Mouse (Mus musculus): ENCODE measurements around the gene Gnb1l. TPM values are rescaled to one million over a fixed set of nuclear protein-coding genes. Genes with fewer than 3 reads are reported as not detected.

Gene Gnb1l
- 13.2 and 15.6 TPM in 2 replicates for polyA plus RNA-seq (2014; fragmentation: Nextera tagmentation; extraction: Ambion mirVana)

DNA sequence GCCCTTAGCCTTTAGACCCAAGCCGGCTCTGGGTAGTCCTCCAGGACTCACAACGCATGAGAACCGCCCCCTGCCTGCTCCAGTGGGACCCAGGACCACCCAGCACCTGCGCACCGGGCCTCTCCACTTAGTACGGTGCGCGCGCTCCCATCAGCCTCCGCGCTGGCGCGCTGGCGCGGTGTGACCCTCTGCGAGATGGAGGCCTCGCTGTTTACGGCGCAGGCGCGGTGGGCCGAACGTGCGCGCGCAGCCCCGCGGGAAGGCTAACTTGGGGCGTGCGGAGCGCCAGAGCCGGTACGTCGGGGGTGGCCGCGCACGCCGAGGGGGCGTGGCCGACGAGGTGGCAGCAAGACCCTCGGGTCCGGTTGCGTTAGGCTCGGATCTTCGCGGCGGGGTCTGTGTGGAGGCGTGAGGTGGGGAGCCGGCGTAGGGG, at the start of gene Gnb1l, which contains the start of gene Rtl10:
TSS of gene Gnb1l (plus strand) at position 156 of the 433 bp plus-strand sequence.
TSS of gene Rtl10 (plus strand) at position 344 of the 433 bp plus-strand sequence.
- Histone ChIP-seq H3K36me3 (replicated peaks; ENCODE audit: control insufficient read depth, insufficient read depth, low read depth, low read length) (peaks cover 4% of the 10 kb centered on the region; the same call in 1 of the 2 replicates), H3K4me3 (ENCODE audit: low read depth, low read length) (peak within 1 kb of the TSS; percentile 59), H3K27ac (replicated peaks; ENCODE audit: low read depth, low read length) (peak within 1 kb of the TSS; percentile 75), H3K4me1 (ENCODE audit: control insufficient read depth, insufficient read depth, low read length) (peaks cover 5% of the 10 kb centered on the region), H3K9me3 (replicated peaks; ENCODE audit: control insufficient read depth, low read length) (no peaks in the 10 kb centered on the region; the same call in 1 of the 2 replicates), H3K27me3 (ENCODE audit: control insufficient read depth, insufficient read depth, low read length) (no peaks in the 10 kb centered on the region), H3K4me2 (ENCODE audit: low read depth, low read length) (peak within 1 kb of the TSS; percentile 82), H3K9ac (replicated peaks; ENCODE audit: low read length) (peak within 1 kb of the TSS; percentile 88)
- ATAC-seq (replicated peaks; ENCODE audit: insufficient number of reproducible peaks, low FRiP score, low TSS enrichment, low read depth): peak; percentile 99
- peak; percentile 96 for DNase-seq (ENCODE audit: low spot score)
- under 1% methylated on average over 40 of the region's 51 CpGs for WGBS

DNA sequence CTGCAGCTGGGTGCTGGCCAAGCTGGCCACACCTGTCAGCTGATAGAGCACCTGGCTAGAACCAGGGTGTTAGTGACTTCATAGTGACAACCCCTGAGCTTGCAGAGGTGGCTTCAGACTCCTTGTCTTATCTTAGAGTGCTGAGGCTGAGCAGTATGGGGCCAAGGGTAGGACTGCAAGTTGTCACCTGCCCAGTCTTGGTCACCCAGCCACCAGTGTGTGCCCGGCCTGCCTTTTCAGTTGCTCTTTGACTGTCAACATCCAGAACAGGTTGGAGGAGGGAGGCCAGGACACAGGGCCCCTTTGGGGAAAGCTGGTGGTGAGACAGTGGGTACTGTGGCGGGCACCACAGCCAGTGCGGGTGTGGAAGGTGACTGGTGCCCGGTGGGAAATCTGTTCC, 49.5 kb upstream of the Gnb1l start:
- WGBS: 91% methylated on average over 4 of the region's 4 CpGs
- Histone ChIP-seq H3K4me1 (ENCODE audit: control insufficient read depth, insufficient read depth, low read length) (no peaks in the 10 kb centered on the region), H3K4me3 (ENCODE audit: low read depth, low read length) (no peak overlapping the region), H3K4me2 (ENCODE audit: low read depth, low read length) (no peak overlapping the region), H3K9me3 (replicated peaks; ENCODE audit: control insufficient read depth, low read length) (no peaks in the 10 kb centered on the region), H3K27me3 (ENCODE audit: control insufficient read depth, insufficient read depth, low read length) (no peaks in the 10 kb centered on the region), H3K27ac (replicated peaks; ENCODE audit: low read depth, low read length) (no peak overlapping the region), H3K36me3 (replicated peaks; ENCODE audit: control insufficient read depth, insufficient read depth, low read depth, low read length) (no peaks in the 10 kb centered on the region), H3K9ac (replicated peaks; ENCODE audit: low read length) (no peak overlapping the region)
- no peak for ATAC-seq (replicated peaks; ENCODE audit: insufficient number of reproducible peaks, low FRiP score, low TSS enrichment, low read depth)
- no peak for DNase-seq (ENCODE audit: low spot score)

DNA sequence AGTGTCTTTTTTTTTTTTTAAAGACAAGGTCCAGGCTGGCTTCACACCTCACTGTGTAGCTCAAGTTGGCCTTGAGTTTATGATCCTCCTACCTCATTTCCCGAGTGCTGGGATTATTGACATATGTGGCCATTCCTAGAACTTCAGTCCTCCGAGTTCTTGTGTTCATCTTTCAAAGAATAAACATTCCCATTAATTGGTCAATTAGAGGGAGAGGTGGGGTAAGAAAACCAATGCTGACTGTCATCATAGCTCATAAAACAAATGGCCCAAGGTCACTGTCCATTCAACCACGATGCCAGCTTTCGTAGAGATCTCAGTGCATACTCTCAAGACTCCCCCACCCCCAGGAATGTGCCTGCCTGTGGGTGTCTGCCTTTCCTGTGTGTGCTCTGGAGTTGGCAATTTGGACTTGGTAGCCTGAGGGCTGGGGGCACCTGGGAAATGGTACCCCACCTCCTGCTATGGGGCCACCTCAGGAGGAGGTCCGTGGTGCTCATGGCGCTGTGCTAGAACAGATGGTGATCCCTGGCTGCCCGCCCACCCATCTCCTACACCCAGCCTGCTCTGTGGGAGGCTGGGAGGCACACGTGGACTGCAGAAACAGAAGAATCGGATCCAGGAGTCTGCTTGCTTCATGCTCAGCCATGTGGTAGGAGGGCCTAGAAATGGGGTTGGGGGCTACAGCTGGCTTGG, 46.9 kb upstream of the Gnb1l start:
- no peak overlapping the region for H3K27ac ChIP-seq (replicated peaks; ENCODE audit: low read depth, low read length)
- ATAC-seq (replicated peaks; ENCODE audit: insufficient number of reproducible peaks, low FRiP score, low TSS enrichment, low read depth) (0 out of 2 replicates have a peak, but pooled peaks have one; percentile 14), DNase-seq (ENCODE audit: low spot score) (peak; percentile 30)
- no peaks in the 10 kb centered on the region for H3K4me1 ChIP-seq (ENCODE audit: control insufficient read depth, insufficient read depth, low read length)
- no peaks in the 10 kb centered on the region for H3K9me3 ChIP-seq (replicated peaks; ENCODE audit: control insufficient read depth, low read length)
- WGBS: 56% methylated on average over 9 of the region's 9 CpGs
- H3K27me3 ChIP-seq (ENCODE audit: control insufficient read depth, insufficient read depth, low read length): no peaks in the 10 kb centered on the region
- no peak overlapping the region for H3K4me2 ChIP-seq (ENCODE audit: low read depth, low read length)
- no peak overlapping the region for H3K9ac ChIP-seq (replicated peaks; ENCODE audit: low read length)
- no peak overlapping the region for H3K4me3 ChIP-seq (ENCODE audit: low read depth, low read length)
- no peaks in the 10 kb centered on the region for H3K36me3 ChIP-seq (replicated peaks; ENCODE audit: control insufficient read depth, insufficient read depth, low read depth, low read length)

DNA sequence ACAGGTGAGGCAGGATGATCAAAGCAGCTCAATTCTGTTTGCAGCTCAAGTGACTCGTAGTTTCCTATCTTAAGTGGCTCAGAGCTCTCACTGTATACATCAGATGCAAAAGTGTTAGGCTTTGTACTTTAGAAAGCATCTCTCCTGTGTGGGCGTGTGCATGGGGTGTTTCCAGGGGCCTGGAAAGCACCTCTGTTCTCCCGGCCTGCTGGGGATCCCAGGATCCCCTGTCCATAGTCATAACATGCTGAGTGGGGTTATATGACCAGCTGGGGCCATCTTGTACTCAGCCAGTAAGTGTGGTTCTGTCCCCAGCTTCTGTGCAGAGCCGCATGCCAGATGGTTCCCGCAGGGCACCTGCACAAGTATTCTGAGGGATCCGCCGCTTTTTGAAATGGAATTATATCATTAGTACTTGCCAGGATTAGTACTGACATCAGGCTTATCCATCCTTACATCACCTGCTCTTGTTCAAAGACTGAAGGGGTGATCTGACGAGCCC, 46.1 kb upstream of the Gnb1l start:
- no peaks in the 10 kb centered on the region for H3K9me3 ChIP-seq (replicated peaks; ENCODE audit: control insufficient read depth, low read length)
- no peak overlapping the region for H3K4me2 ChIP-seq (ENCODE audit: low read depth, low read length)
- ATAC-seq (replicated peaks; ENCODE audit: insufficient number of reproducible peaks, low FRiP score, low TSS enrichment, low read depth): no peak
- H3K4me3 ChIP-seq (ENCODE audit: low read depth, low read length): no peak overlapping the region
- no peak overlapping the region for H3K9ac ChIP-seq (replicated peaks; ENCODE audit: low read length)
- H3K27ac ChIP-seq (replicated peaks; ENCODE audit: low read depth, low read length): no peak overlapping the region
- no peaks in the 10 kb centered on the region for H3K4me1 ChIP-seq (ENCODE audit: control insufficient read depth, insufficient read depth, low read length)
- no peaks in the 10 kb centered on the region for H3K27me3 ChIP-seq (ENCODE audit: control insufficient read depth, insufficient read depth, low read length)
- H3K36me3 ChIP-seq (replicated peaks; ENCODE audit: control insufficient read depth, insufficient read depth, low read depth, low read length): no peaks in the 10 kb centered on the region
- WGBS: 81% methylated on average over 8 of the region's 8 CpGs
- DNase-seq (ENCODE audit: low spot score): no peak

DNA sequence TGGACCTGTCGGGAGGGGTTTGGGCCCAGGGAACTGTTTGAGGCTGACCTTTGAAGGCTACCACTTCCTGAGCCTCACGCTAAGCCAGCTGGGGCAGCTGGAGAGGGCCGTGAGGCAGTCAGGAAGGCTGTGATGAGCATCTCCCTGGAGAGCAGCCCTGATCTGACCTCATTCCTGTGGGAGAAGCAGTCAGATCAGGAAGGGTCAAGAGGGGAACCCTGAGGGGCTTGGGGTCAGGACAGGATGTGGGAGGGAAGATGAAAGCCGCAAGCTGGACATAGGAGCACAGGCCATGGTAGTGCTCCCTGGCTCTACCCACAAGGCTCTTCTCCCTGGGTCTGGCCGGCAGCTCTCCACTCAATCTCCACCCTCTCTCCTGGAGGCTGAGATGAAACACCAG, 44.7 kb upstream of the Gnb1l start:
- WGBS: 17% methylated on average over 5 of the region's 5 CpGs
- Histone ChIP-seq H3K4me3 (ENCODE audit: low read depth, low read length) (no peak overlapping the region), H3K36me3 (replicated peaks; ENCODE audit: control insufficient read depth, insufficient read depth, low read depth, low read length) (no peaks in the 10 kb centered on the region), H3K4me2 (ENCODE audit: low read depth, low read length) (no peak overlapping the region), H3K27ac (replicated peaks; ENCODE audit: low read depth, low read length) (no peak overlapping the region), H3K9ac (replicated peaks; ENCODE audit: low read length) (no peak overlapping the region), H3K9me3 (replicated peaks; ENCODE audit: control insufficient read depth, low read length) (no peaks in the 10 kb centered on the region), H3K4me1 (ENCODE audit: control insufficient read depth, insufficient read depth, low read length) (no peaks in the 10 kb centered on the region), H3K27me3 (ENCODE audit: control insufficient read depth, insufficient read depth, low read length) (no peaks in the 10 kb centered on the region)
- no peak for ATAC-seq (replicated peaks; ENCODE audit: insufficient number of reproducible peaks, low FRiP score, low TSS enrichment, low read depth)
- DNase-seq (ENCODE audit: low spot score): no peak

DNA sequence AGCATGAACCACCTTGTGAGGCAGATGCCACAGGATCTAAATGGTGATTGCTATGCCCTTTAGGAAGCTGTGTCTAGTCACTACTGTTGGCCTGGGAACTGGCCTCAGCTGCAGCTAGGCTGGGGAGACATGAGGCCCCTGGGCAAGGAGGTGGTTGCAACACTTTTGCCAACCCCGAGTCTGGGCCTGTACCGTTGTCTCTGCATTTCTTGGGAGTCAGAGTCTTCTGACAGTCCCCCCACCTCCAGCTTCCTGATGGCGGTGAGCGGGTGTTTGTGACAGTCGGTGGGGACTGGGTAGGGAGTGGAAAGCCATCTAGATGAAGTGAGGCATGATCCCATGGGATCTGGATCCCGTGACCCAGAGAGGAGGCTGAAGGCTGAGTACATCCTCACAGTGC, 43.1 kb upstream of the Gnb1l start:
- Histone ChIP-seq H3K36me3 (replicated peaks; ENCODE audit: control insufficient read depth, insufficient read depth, low read depth, low read length) (no peaks in the 10 kb centered on the region), H3K27ac (replicated peaks; ENCODE audit: low read depth, low read length) (no peak overlapping the region), H3K9ac (replicated peaks; ENCODE audit: low read length) (no peak overlapping the region), H3K27me3 (ENCODE audit: control insufficient read depth, insufficient read depth, low read length) (no peaks in the 10 kb centered on the region), H3K4me2 (ENCODE audit: low read depth, low read length) (no peak overlapping the region), H3K9me3 (replicated peaks; ENCODE audit: control insufficient read depth, low read length) (no peaks in the 10 kb centered on the region), H3K4me1 (ENCODE audit: control insufficient read depth, insufficient read depth, low read length) (peaks cover 9% of the 10 kb centered on the region), H3K4me3 (ENCODE audit: low read depth, low read length) (no peak overlapping the region)
- ATAC-seq (replicated peaks; ENCODE audit: insufficient number of reproducible peaks, low FRiP score, low TSS enrichment, low read depth) (no peak), DNase-seq (ENCODE audit: low spot score) (no peak)
- 87% methylated on average over 6 of the region's 6 CpGs for WGBS

DNA sequence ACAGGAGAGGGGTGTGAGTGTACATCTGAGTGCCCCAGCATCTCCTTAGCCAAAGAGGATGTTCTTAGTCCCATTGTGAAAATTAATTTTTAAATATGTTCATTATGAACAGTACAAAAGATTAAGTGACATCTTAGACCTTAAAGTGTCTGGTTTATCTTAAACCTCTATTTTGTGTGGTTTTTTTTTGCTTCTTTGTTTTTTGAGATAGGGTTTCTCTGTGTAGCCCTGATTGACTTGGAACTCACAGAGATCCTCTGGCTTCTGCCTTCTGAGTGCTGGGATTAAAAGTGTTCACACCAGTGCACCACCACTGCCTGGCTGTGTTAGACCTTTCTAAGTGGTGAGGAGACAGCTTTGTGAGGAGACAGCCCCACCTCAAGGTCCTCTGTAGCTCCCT, 39.9 kb upstream of the Gnb1l start:
- Histone ChIP-seq H3K4me3 (ENCODE audit: low read depth, low read length) (no peak overlapping the region), H3K4me1 (ENCODE audit: control insufficient read depth, insufficient read depth, low read length) (peaks cover 9% of the 10 kb centered on the region), H3K4me2 (ENCODE audit: low read depth, low read length) (no peak overlapping the region), H3K9me3 (replicated peaks; ENCODE audit: control insufficient read depth, low read length) (no peaks in the 10 kb centered on the region), H3K27me3 (ENCODE audit: control insufficient read depth, insufficient read depth, low read length) (no peaks in the 10 kb centered on the region), H3K36me3 (replicated peaks; ENCODE audit: control insufficient read depth, insufficient read depth, low read depth, low read length) (no peaks in the 10 kb centered on the region), H3K27ac (replicated peaks; ENCODE audit: low read depth, low read length) (no peak overlapping the region), H3K9ac (replicated peaks; ENCODE audit: low read length) (no peak overlapping the region)
- no peak for ATAC-seq (replicated peaks; ENCODE audit: insufficient number of reproducible peaks, low FRiP score, low TSS enrichment, low read depth)
- no peak for DNase-seq (ENCODE audit: low spot score)

DNA sequence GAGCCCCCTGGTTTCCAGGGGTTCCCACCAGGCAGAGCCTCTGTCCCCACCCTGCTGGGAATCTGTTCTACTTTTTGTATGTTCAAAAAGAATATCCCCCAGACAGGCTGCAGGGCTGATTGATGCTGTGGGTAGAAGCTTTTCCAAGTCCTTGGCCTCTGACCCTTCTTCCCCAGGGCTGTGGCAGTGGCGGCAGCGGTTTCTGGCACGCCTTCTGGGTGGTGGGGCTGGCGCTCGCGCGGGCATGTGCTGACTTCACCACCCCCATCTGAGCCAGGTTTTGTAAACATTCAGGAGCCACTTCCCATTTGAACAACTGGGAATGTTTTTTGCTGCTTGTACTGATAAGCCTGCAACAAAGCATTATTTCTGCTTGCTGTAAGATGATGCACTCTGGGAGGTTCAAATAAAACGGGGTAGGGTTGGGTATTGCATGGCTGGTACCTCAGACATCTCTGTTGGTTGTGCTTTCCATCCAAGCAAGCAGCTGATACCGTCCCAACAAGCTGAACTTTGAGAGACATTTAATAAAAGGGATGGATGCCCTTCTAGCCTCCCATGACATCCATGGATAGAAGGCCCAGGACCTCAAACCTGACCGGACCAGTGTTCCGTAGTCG, 39.1 kb upstream of the Gnb1l start:
- H3K4me3 ChIP-seq (ENCODE audit: low read depth, low read length): no peak overlapping the region

More for the DNA sequence above, 39.1 kb upstream of the Gnb1l start:
- peak; percentile 44 for DNase-seq (ENCODE audit: low spot score)
- no peak for ATAC-seq (replicated peaks; ENCODE audit: insufficient number of reproducible peaks, low FRiP score, low TSS enrichment, low read depth)
- Histone ChIP-seq H3K36me3 (replicated peaks; ENCODE audit: control insufficient read depth, insufficient read depth, low read depth, low read length) (no peaks in the 10 kb centered on the region), H3K27ac (replicated peaks; ENCODE audit: low read depth, low read length) (peak overlapping the region; percentile 22), H3K27me3 (ENCODE audit: control insufficient read depth, insufficient read depth, low read length) (no peaks in the 10 kb centered on the region), H3K4me2 (ENCODE audit: low read depth, low read length) (peak overlapping the region; percentile 31; the same call in 1 of the 2 replicates), H3K9ac (replicated peaks; ENCODE audit: low read length) (peak overlapping the region; percentile 45), H3K4me1 (ENCODE audit: control insufficient read depth, insufficient read depth, low read length) (peaks cover 9% of the 10 kb centered on the region), H3K9me3 (replicated peaks; ENCODE audit: control insufficient read depth, low read length) (no peaks in the 10 kb centered on the region)
- 4% methylated on average over 12 of the region's 12 CpGs for WGBS

Data from embryonic facial prominence, embryonic 11.5 days (tissue).